Mouse (Mus musculus) C2C12 (cell line): ENCODE measurements around the gene S100pbp.

Source experiments
- CEBPB ChIP-seq: IDR thresholded peaks from one replicate; pipeline ENCODE4 v1.6.1; 2011; ENCODE audit warnings: low read depth, mild to moderate bottlenecking, control low read depth, moderate library complexity
- CTCF ChIP-seq: IDR thresholded peaks from one replicate; pipeline ENCODE4 v1.5.1; 2011; ENCODE audit not compliant: control insufficient read depth, insufficient read depth, insufficient read length
- MAX ChIP-seq: IDR thresholded peaks from one replicate; pipeline ENCODE4 v1.6.1; 2011; ENCODE audit warnings: mild to moderate bottlenecking, control low read depth
- MYOD1 ChIP-seq: IDR thresholded peaks from one replicate; pipeline ENCODE4 v1.6.1; 2011; ENCODE audit warnings: low read depth; ENCODE audit not compliant: control insufficient read depth, insufficient read length
- MYOG ChIP-seq: IDR thresholded peaks from one replicate; pipeline ENCODE4 v1.6.1; 2011; ENCODE audit not compliant: control insufficient read depth, insufficient read length; ENCODE audit errors: extremely low read depth
- USF1 ChIP-seq: IDR thresholded peaks from one replicate; pipeline ENCODE4 v1.6.1; 2011; ENCODE audit warnings: low read depth, mild to moderate bottlenecking, control low read depth, moderate library complexity

DNA sequence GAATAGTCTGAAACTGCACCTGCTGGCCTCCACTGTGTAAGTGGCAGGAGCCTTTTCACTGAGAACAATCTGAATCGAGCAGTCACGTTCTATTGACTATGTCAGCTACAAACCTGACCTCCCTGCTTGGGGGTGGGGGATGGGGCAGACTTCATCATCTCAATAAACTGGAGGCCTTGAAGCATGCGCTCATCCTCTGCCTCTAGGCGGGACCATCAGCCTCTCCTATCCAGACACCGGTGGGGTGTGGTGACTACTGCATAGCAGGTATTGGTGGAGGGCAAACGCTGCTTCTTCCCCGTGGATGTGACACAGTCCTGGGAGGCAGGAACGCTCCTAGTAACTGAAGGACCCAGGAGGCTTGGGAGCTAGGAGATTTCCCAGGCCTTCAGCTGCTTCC is 41.4 kb upstream of the S100pbp start:
- TF ChIP-seq CTCF: no peak
- TF ChIP-seq MAX: no peak
- no peak for TF ChIP-seq USF1
- TF ChIP-seq CEBPB: no peak
- TF ChIP-seq MYOG: no peak
- no peak for TF ChIP-seq MYOD1
